ENCODE assay signal across 8 mouse cellular contexts in the genomic region with DNA sequence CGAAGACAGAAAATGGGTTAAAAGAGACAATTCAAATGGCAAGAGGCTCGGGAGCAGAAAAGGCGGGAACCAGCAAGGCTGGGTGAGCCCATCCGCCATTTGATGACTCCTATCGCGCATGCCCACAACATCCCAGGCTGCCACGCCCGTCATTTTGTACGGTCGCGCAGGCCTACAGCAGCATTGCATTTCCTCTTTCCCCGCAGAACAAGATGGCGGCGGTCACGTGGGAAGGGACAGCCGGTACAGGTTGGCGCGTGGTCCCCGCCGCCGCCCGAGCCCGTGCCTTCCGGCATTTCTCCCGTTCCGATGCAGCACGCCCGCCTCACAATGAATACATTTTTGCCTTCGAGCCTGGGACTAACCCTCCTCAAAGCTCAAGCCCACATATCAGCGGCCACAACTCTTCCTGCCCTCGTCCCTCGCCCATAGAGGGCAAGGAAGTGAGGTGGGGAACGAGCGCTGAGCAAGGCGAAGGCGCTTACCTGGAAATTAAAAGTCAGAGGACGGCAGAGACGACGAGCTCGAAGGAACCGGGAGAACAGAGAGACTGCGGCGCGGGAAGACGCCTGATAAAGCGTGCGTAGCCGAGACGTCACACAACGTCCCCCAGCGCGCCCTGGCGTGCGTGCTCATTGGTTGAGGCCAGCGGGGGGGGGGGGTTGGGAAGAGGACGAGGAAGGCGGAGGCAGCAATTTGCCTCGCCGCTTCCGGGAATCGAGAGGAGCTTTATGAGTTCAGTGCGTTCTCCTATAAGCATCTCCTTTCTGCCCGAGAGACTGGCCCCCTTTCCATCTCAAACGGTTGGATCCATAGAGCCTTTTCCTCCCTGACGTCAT. TPM values are rescaled to one million over a fixed set of nuclear protein-coding genes. Genes with fewer than 3 reads are reported as not detected.
DNase-seq lines count a peak whose midpoint lies in the region; ATAC-seq and TF ChIP-seq lines count a peak whose summit lies in the region.

A gene (minus strand): TSS at position 728 of the 839 bp plus-strand sequence.

- peak; percentile 93; the same call in 1 of the 2 replicates for ATAC-seq in cerebellum, adult (ENCODE audit: insufficient number of reproducible peaks, low FRiP score, low TSS enrichment)
- ATAC-seq in forebrain, embryonic 14.5 days: peak; percentile 97
- peak; percentile 97 for ATAC-seq in neural tube, embryonic 15.5 days (ENCODE audit: low FRiP score)

- 32% methylated on average over 63 of the region's 65 CpGs for WGBS in forebrain, embryonic 14.5 days
- 31% methylated on average over 47 of the region's 65 CpGs for WGBS in neural tube, embryonic 15.5 days

- 0 out of 2 replicates have a peak, but pooled peaks have one; percentile 3 for TF ChIP-seq EP300 in ES-Bruce4 (IDR thresholded peaks at IDR 0.05; ENCODE audit: insufficient read depth, low read depth, low read length)

- peak within 1 kb of the TSS; percentile 90 for H3K9ac ChIP-seq in ES-Bruce4 (ENCODE audit: low read depth, poor library complexity, severe bottlenecking)
- peak within 1 kb of the TSS; percentile 84 for H3K9ac ChIP-seq in forebrain, embryonic 14.5 days (ENCODE audit: low read length)
- peak within 1 kb of the TSS; percentile 71 for H3K9ac ChIP-seq in neural tube, embryonic 15.5 days (replicated peaks)

- H3K36me3 ChIP-seq in ES-Bruce4 (ENCODE audit: control insufficient read depth, insufficient read depth, low read length, poor library complexity, severe bottlenecking): peaks cover 41% of the 10 kb centered on the region
- H3K36me3 ChIP-seq in forebrain, embryonic 14.5 days (ENCODE audit: control insufficient read depth, insufficient read depth, low read length): peaks cover 35% of the 10 kb centered on the region
- peaks cover 21% of the 10 kb centered on the region for H3K36me3 ChIP-seq in neural tube, embryonic 15.5 days

- H3K9me3 ChIP-seq in ES-Bruce4 (replicated peaks; ENCODE audit: control insufficient read depth, insufficient read depth, low read length, poor library complexity, severe bottlenecking): no peaks in the 10 kb centered on the region
- no peaks in the 10 kb centered on the region for H3K9me3 ChIP-seq in forebrain, embryonic 14.5 days (replicated peaks; ENCODE audit: control insufficient read depth, low read length)
- H3K9me3 ChIP-seq in neural tube, embryonic 15.5 days (replicated peaks): no peaks in the 10 kb centered on the region

- DNase-seq in forebrain, embryonic 14.5 days (ENCODE audit: low spot score): peak; percentile 94
- peak; percentile 82 to 85 for DNase-seq in heart, postnatal 14 days
- DNase-seq in layer of hippocampus, adult 11-12 months (ENCODE audit: low spot score): peak; percentile 88
- peak; percentile 89 to 91 for DNase-seq in lung, adult 18-20 months
- peak; percentile 85 for DNase-seq in testis, postnatal 14 days (ENCODE audit: low spot score)

- no peaks in the 10 kb centered on the region for H3K4me1 ChIP-seq in ES-Bruce4 (ENCODE audit: control insufficient read depth, insufficient read depth, low read length)
- H3K4me1 ChIP-seq in forebrain, embryonic 14.5 days (ENCODE audit: control insufficient read depth, insufficient read depth, low read length): peaks cover 3% of the 10 kb centered on the region
- H3K4me1 ChIP-seq in neural tube, embryonic 15.5 days: peaks cover 13% of the 10 kb centered on the region

- H3K4me2 ChIP-seq in forebrain, embryonic 14.5 days (ENCODE audit: low read length): peak within 1 kb of the TSS; percentile 64
- peak within 1 kb of the TSS; percentile 66 for H3K4me2 ChIP-seq in neural tube, embryonic 15.5 days

- H3K27ac ChIP-seq in ES-Bruce4 (ENCODE audit: insufficient read depth, low read length): peak within 1 kb of the TSS; percentile 95
- H3K27ac ChIP-seq in forebrain, embryonic 14.5 days (ENCODE audit: low read depth, low read length): peak within 1 kb of the TSS; percentile 95
- H3K27ac ChIP-seq in neural tube, embryonic 15.5 days (replicated peaks): peak within 1 kb of the TSS; percentile 97

- intact Hi-C loops in heart, postnatal 14 days (cut with DNase I): no loop called here

- TF ChIP-seq POLR2A in ES-Bruce4 (IDR thresholded peaks at IDR 0.05; ENCODE audit: insufficient read depth, low read length): no peak

- H3K4me3 ChIP-seq in ES-Bruce4 (ENCODE audit: low read depth, low read length): peak within 1 kb of the TSS; percentile 97
- H3K4me3 ChIP-seq in forebrain, embryonic 14.5 days (ENCODE audit: low read depth, low read length): peak within 1 kb of the TSS; percentile 59
- peak within 1 kb of the TSS; percentile 61 for H3K4me3 ChIP-seq in neural tube, embryonic 15.5 days (replicated peaks)

- no peaks in the 10 kb centered on the region for H3K27me3 ChIP-seq in ES-Bruce4 (ENCODE audit: control insufficient read depth, insufficient read depth, low read length, poor library complexity, severe bottlenecking)
- H3K27me3 ChIP-seq in forebrain, embryonic 14.5 days (replicated peaks; ENCODE audit: control insufficient read depth, insufficient read depth, low read length): no peaks in the 10 kb centered on the region
- no peaks in the 10 kb centered on the region for H3K27me3 ChIP-seq in neural tube, embryonic 15.5 days (replicated peaks)

- TF ChIP-seq CTCF in ES-Bruce4 (IDR thresholded peaks at IDR 0.05; ENCODE audit: low read depth, low read length): no peak

RNA-seq across cellular contexts. Expression of the gene that starts here (rescaled TPM):
- polyA plus RNA-seq in ES-Bruce4 (2011; ENCODE audit: insufficient read depth, insufficient read length, low read depth, missing spikeins): 421 and 458 TPM in 2 replicates
- 388 and 477 TPM in 2 replicates for polyA plus RNA-seq in forebrain, embryonic 14.5 days (2014; fragmentation: Nextera tagmentation; extraction: Ambion mirVana)
- 100 to 1,000 TPM; 158 to 181 TPM for total RNA-seq in heart, postnatal 14 days (2021)
- 309 and 341 TPM in 2 replicates for polyA plus RNA-seq in neural tube, embryonic 15.5 days (2015; fragmentation: Nextera tagmentation; extraction: Ambion mirVana)

Comparison
In these comparisons a context has a peak if more than half of its experiments do, and no peak if none do; other contexts are left out.
1. Peak in every context shown above with its lines: DNase-seq, ATAC-seq, H3K4me3 ChIP-seq and H3K27ac ChIP-seq.